In genomic region chr3:101396726-101397263, GRCm38 (mm10) we compare ENCODE assay signal across 16 mouse cellular contexts. TPM values are rescaled to one million over a fixed set of nuclear protein-coding genes. Genes with fewer than 3 reads are reported as not detected.
DNase-seq lines count a peak whose midpoint lies in the region; ATAC-seq lines count a peak whose summit lies in the region.
"Had no signal": no experiment of that assay in that cellular context is flagged by ENCODE, and none has a peak within 500 bp of the region (broad histone marks: within the 10 kb centered on the region; RNA-seq: fewer than 3 reads in every experiment).

No protein-coding gene starts in this region.

- no peak for ATAC-seq in forebrain, embryonic 16.5 days
- ATAC-seq in intestine, embryonic 16.5 days: no peak; the same call in 1 of the 2 replicates
- no peak for ATAC-seq in intestine, embryonic 15.5 days
- ATAC-seq in limb, embryonic 11.5 days (ENCODE audit: insufficient number of reproducible peaks, low FRiP score, low TSS enrichment, low read depth): no peak
- no peak for ATAC-seq in kidney, embryonic 15.5 days (replicated peaks; ENCODE audit: low FRiP score)
- ATAC-seq: liver, embryonic 12.5 days; Patski had no signal

- H3K36me3 ChIP-seq in forebrain, embryonic 10.5 days (replicated peaks): no peaks in the 10 kb centered on the region
- no peaks in the 10 kb centered on the region for H3K36me3 ChIP-seq in forebrain, embryonic 16.5 days (ENCODE audit: control insufficient read depth, insufficient read depth)
- H3K36me3 ChIP-seq in intestine, embryonic 16.5 days (ENCODE audit: control insufficient read depth, insufficient read depth, low read length): no peaks in the 10 kb centered on the region
- no peaks in the 10 kb centered on the region for H3K36me3 ChIP-seq in intestine, embryonic 15.5 days
- H3K36me3 ChIP-seq in limb, embryonic 11.5 days (ENCODE audit: control insufficient read depth, insufficient read depth, low read length): no peaks in the 10 kb centered on the region
- H3K36me3 ChIP-seq in kidney, embryonic 15.5 days: no peaks in the 10 kb centered on the region
- H3K36me3 ChIP-seq: lung, embryonic 15.5 days had no signal

- no peaks in the 10 kb centered on the region for H3K9me3 ChIP-seq in forebrain, embryonic 10.5 days
- no peaks in the 10 kb centered on the region for H3K9me3 ChIP-seq in forebrain, embryonic 16.5 days (ENCODE audit: control insufficient read depth, low read length)
- no peaks in the 10 kb centered on the region for H3K9me3 ChIP-seq in intestine, embryonic 16.5 days (ENCODE audit: control insufficient read depth, low read length)
- H3K9me3 ChIP-seq in intestine, embryonic 15.5 days: no peaks in the 10 kb centered on the region
- no peaks in the 10 kb centered on the region for H3K9me3 ChIP-seq in limb, embryonic 11.5 days (ENCODE audit: control insufficient read depth, low read length)
- no peaks in the 10 kb centered on the region for H3K9me3 ChIP-seq in kidney, embryonic 15.5 days (replicated peaks)
- H3K9me3 ChIP-seq: liver, embryonic 12.5 days; lung, embryonic 15.5 days; megakaryocyte, embryonic 14.5 days had no signal

- no peak overlapping the region for H3K4me2 ChIP-seq in forebrain, embryonic 16.5 days (ENCODE audit: low read length)
- H3K4me2 ChIP-seq in intestine, embryonic 16.5 days (ENCODE audit: low read depth, low read length): no peak overlapping the region
- H3K4me2 ChIP-seq in intestine, embryonic 15.5 days (replicated peaks): no peak overlapping the region
- H3K4me2 ChIP-seq in limb, embryonic 11.5 days (ENCODE audit: low read depth, severe bottlenecking): peak overlapping the region; percentile 2; the same call in 1 of the 2 replicates
- H3K4me2 ChIP-seq in kidney, embryonic 15.5 days: no peak overlapping the region
- H3K4me2 ChIP-seq: liver, embryonic 12.5 days; lung, embryonic 15.5 days had no signal

- WGBS in forebrain, embryonic 10.5 days: 60% methylated on average over 13 of the region's 13 CpGs
- WGBS in forebrain, embryonic 16.5 days: 69% methylated on average over 13 of the region's 13 CpGs
- WGBS in intestine, embryonic 16.5 days: 53% methylated on average over 13 of the region's 13 CpGs
- 45% methylated on average over 13 of the region's 13 CpGs for WGBS in intestine, embryonic 15.5 days
- 7% methylated on average over 13 of the region's 13 CpGs for WGBS in limb, embryonic 11.5 days
- WGBS in kidney, embryonic 15.5 days: 38% methylated on average over 13 of the region's 13 CpGs

- H3K27ac ChIP-seq in forebrain, embryonic 10.5 days: peak overlapping the region; percentile 83
- H3K27ac ChIP-seq in forebrain, embryonic 16.5 days (ENCODE audit: low read length): no peak overlapping the region
- H3K27ac ChIP-seq in intestine, embryonic 16.5 days (ENCODE audit: low read length): no peak overlapping the region
- no peak overlapping the region for H3K27ac ChIP-seq in intestine, embryonic 15.5 days
- peak overlapping the region; percentile 100 for H3K27ac ChIP-seq in limb, embryonic 11.5 days (replicated peaks; ENCODE audit: low read depth, low read length)
- H3K27ac ChIP-seq in kidney, embryonic 15.5 days: no peak overlapping the region
- H3K27ac ChIP-seq: liver, embryonic 12.5 days had no signal

- no peak overlapping the region for H3K9ac ChIP-seq in forebrain, embryonic 16.5 days (replicated peaks; ENCODE audit: low read depth, low read length)
- 0 out of 2 replicates have a peak overlapping the region, but pooled peaks have one; percentile 10 for H3K9ac ChIP-seq in intestine, embryonic 16.5 days (ENCODE audit: low read depth, low read length)
- H3K9ac ChIP-seq in intestine, embryonic 15.5 days: no peak overlapping the region
- H3K9ac ChIP-seq in limb, embryonic 11.5 days (ENCODE audit: low read length): peak overlapping the region; percentile 1
- H3K9ac ChIP-seq in kidney, embryonic 15.5 days: no peak overlapping the region
- H3K9ac ChIP-seq: liver, embryonic 12.5 days; lung, embryonic 15.5 days had no signal

- peaks cover 96% of the 10 kb centered on the region for H3K4me1 ChIP-seq in forebrain, embryonic 10.5 days
- peaks cover 57% of the 10 kb centered on the region for H3K4me1 ChIP-seq in forebrain, embryonic 16.5 days (replicated peaks; ENCODE audit: control insufficient read depth, insufficient read depth, low read length)
- H3K4me1 ChIP-seq in intestine, embryonic 16.5 days (ENCODE audit: control insufficient read depth, insufficient read depth, low read length): peaks cover 61% of the 10 kb centered on the region
- H3K4me1 ChIP-seq in intestine, embryonic 15.5 days (replicated peaks): peaks cover 54% of the 10 kb centered on the region
- H3K4me1 ChIP-seq in limb, embryonic 11.5 days (ENCODE audit: control insufficient read depth, insufficient read depth, low read length): peaks cover 92% of the 10 kb centered on the region
- peaks cover 77% of the 10 kb centered on the region for H3K4me1 ChIP-seq in kidney, embryonic 15.5 days
- H3K4me1 ChIP-seq: megakaryocyte, embryonic 14.5 days had no signal

- H3K4me3 ChIP-seq in forebrain, embryonic 10.5 days: no peak overlapping the region
- H3K4me3 ChIP-seq in forebrain, embryonic 16.5 days (replicated peaks; ENCODE audit: low read length): no peak overlapping the region
- H3K4me3 ChIP-seq in intestine, embryonic 16.5 days (ENCODE audit: low read length): no peak overlapping the region
- H3K4me3 ChIP-seq in intestine, embryonic 15.5 days (replicated peaks): no peak overlapping the region
- no peak overlapping the region for H3K4me3 ChIP-seq in limb, embryonic 11.5 days (ENCODE audit: low read depth, low read length)
- H3K4me3 ChIP-seq in kidney, embryonic 15.5 days (replicated peaks): no peak overlapping the region
- H3K4me3 ChIP-seq: erythroblast, embryonic 14.5 days; liver, embryonic 12.5 days; lung, embryonic 15.5 days; megakaryocyte, embryonic 14.5 days; myocyte had no signal

- no peaks in the 10 kb centered on the region for H3K27me3 ChIP-seq in forebrain, embryonic 10.5 days (ENCODE audit: poor library complexity, severe bottlenecking)
- no peaks in the 10 kb centered on the region for H3K27me3 ChIP-seq in forebrain, embryonic 16.5 days (replicated peaks; ENCODE audit: control insufficient read depth, insufficient read depth, low read length)
- no peaks in the 10 kb centered on the region for H3K27me3 ChIP-seq in intestine, embryonic 16.5 days (replicated peaks; ENCODE audit: control insufficient read depth, insufficient read depth, low read length)
- no peaks in the 10 kb centered on the region for H3K27me3 ChIP-seq in intestine, embryonic 15.5 days (replicated peaks)
- no peaks in the 10 kb centered on the region for H3K27me3 ChIP-seq in limb, embryonic 11.5 days (ENCODE audit: control insufficient read depth, insufficient read depth, low read length)
- no peaks in the 10 kb centered on the region for H3K27me3 ChIP-seq in kidney, embryonic 15.5 days
- H3K27me3 ChIP-seq: CH12.LX; liver, embryonic 12.5 days; lung, embryonic 15.5 days; Patski had no signal

- no peak for DNase-seq in forebrain, embryonic 10.5 days (ENCODE audit: extremely low spot score, low spot score)
- DNase-seq in embryo, embryonic 11 days: peak; percentile 47
- peak; percentile 64 for DNase-seq in limb, embryonic 11.5 days (ENCODE audit: low spot score)
- DNase-seq in thymus, postnatal 0 days (ENCODE audit: low spot score): no peak
- DNase-seq: cerebellum, postnatal 14 days had no signal

RNA-seq across cellular contexts. Expression of gene Igsf3, which starts 19.9 kb away (rescaled TPM):
- polyA plus RNA-seq in forebrain, embryonic 10.5 days (2016; fragmentation: Nextera tagmentation; extraction: Ambion mirVana): 24.3 and 25.4 TPM in 2 replicates
- polyA plus RNA-seq in forebrain, embryonic 16.5 days (2015; fragmentation: Nextera tagmentation; extraction: Ambion mirVana): 98.6 and 100 TPM in 2 replicates
- 17.9 and 19.2 TPM in 2 replicates for polyA plus RNA-seq in intestine, embryonic 16.5 days (2015; fragmentation: Nextera tagmentation; extraction: Ambion mirVana)
- 21.3 and 22.4 TPM in 2 replicates for polyA plus RNA-seq in intestine, embryonic 15.5 days (2015; fragmentation: Nextera tagmentation; extraction: Ambion mirVana)
- polyA plus RNA-seq in limb, embryonic 11.5 days (2014; fragmentation: Nextera tagmentation; extraction: Ambion mirVana): 57.5 and 60.1 TPM in 2 replicates
- 28.8 and 35.7 TPM in 2 replicates for polyA plus RNA-seq in thymus, postnatal 0 days (2015; fragmentation: Nextera tagmentation; extraction: Ambion mirVana)
- 24.3 and 25.4 TPM in 2 replicates for polyA plus RNA-seq in kidney, embryonic 15.5 days (2015; fragmentation: Nextera tagmentation; extraction: Ambion mirVana)

Comparison
In these comparisons a context has a peak if more than half of its experiments do, and no peak if none do; other contexts are left out.
1. H3K27ac ChIP-seq: peak in forebrain, embryonic 10.5 days (single experiment) and limb, embryonic 11.5 days (single experiment); none in forebrain, embryonic 16.5 days (single experiment), intestine, embryonic 16.5 days (single experiment), intestine, embryonic 15.5 days (single experiment) and kidney, embryonic 15.5 days (single experiment).
2. H3K9ac ChIP-seq: peak in intestine, embryonic 16.5 days (single experiment) and limb, embryonic 11.5 days (single experiment); none in forebrain, embryonic 16.5 days (single experiment), intestine, embryonic 15.5 days (single experiment) and kidney, embryonic 15.5 days (single experiment).
3. DNase-seq: peak in embryo, embryonic 11 days (single experiment) and limb, embryonic 11.5 days (single experiment); none in forebrain, embryonic 10.5 days (single experiment) and thymus, postnatal 0 days (single experiment).